Mouse (Mus musculus) heart, postnatal 14 days (tissue): Measurements from ENCODE around the gene Rab37. TPM values are rescaled to one million over a fixed set of nuclear protein-coding genes. Genes with fewer than 3 reads are reported as not detected.

Experiments
- DNase-seq, 2 experiments: peaks; one replicate each; pipeline ENCODE4 v3.0.0; 2021 to 2022
- intact Hi-C: fragments of 180-260 bp; cut with DNase I; formaldehyde crosslinking; loops from one replicate; pipeline ENCODE4 v1.15.1; 2025
- total RNA-seq, 2 experiments: library from RNA; stranded (reverse); gene quantifications; 2 replicates each; pipeline ENCODE4 v1.2.3; 2021

Rab37 gene
- total RNA-seq, 2 experiments from 2014 or later = 1.00 to 1.3 TPM

DNA sequence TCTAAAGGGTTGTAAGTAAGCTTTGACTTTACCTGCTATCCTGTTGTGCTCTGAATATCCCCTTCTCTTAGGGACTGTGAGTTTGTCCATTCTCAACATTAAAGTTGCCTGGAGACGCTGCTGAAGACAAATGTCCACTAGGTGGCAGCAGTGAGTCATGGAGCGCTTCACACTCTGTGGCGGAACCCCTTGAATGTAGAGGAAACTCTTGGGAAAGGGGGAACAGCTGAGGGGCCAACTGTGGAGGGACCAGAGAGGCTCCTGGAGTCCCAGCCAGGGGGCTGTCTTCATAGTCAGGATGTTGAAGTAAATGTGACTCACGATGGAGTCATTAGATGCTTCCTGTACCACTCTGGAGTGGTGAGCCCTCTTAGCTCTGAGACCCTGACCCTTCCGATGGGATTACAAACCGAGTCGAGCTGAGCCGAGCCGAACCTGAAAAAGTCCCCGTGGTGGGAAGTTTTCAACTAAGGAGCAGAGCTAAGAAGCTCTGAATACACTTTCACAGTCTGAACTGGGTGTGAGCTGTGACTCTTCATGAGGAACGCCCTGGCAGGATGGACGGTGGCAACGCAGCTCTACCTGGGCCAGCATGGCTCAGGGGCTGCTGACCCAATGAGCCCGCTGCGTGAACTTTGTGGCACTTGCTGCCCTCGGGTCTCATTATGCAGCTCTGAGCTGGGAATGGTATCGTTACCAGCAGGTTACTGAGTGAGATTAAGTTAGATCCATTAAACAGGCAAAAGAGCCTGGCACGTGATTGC, 7.7 kb upstream of the Rab37 start:
- intact Hi-C loops = loop anchor here (1.0 to 5.0 kb wide), 2 partner anchors 70 to 184 kb away; partner anchors contain the start of gene Grin2c
- DNase-seq = peak; percentile 75 to 88

DNA sequence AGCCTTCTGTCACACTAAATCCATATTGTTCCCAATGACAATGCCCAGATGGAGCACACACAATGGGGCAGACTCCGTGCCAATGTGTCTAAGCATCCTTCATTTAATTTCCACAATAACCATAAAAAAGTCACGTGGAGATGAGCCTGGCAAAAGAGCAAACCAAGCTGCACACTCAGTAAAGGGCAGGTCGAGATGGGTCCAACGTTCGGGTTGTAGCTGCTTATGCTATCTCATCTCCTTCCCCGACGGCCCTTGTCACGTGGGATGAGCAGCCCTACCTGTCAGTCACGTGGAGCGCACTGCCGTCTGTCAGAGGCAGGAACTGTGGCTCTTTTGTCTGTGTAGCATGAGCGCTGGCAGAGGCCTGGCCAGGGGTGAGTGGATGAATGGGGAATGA, 6.6 kb upstream of the Rab37 start:
- intact Hi-C loops = loop anchor here (5.0 kb wide), 1 partner anchor 183 kb away; the partner anchor contains the start of gene Grin2c
- DNase-seq = no peak

DNA sequence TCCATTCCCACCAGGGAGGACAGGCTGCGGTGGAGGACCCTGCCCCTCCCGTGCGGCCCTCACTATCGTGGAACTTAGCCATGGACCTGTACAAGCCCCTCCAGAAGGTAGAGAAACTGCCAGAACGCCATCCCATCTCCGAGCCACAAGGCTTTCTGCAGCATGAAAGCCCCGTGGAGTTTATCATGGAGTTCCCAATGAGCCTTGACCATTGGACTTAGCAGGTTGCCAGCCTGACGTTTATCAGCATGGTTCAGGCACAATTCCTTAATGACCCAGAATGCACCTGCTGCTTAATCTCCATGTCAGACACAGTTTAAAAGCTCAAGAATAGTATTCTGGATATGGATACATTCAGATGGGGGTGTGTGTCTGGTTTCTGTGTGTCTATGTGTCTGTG, 6.2 kb upstream of the Rab37 start:
- intact Hi-C loops = no loop called here
- DNase-seq = no peak

DNA sequence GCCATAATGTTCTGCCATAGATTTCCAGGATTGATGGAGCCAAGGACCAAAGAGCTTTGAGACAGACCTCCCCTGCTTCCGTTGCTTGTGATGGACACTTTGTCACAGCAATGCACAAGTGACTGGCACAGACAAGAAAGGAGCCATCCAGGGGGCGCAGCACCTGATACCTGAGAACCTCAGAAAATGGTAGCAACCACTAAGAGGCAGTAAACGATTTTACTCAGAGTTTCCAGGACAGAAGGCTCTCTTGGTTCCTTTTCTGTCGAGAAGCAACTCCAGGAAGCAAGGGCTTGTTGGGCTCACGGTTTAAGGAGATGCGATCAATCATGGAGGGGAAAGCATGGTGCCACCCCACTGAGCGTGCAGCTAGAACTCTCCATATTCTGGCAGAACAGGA, 5.0 kb upstream of the Rab37 start:
- no peak for DNase-seq
- intact Hi-C loops = no loop called here

DNA sequence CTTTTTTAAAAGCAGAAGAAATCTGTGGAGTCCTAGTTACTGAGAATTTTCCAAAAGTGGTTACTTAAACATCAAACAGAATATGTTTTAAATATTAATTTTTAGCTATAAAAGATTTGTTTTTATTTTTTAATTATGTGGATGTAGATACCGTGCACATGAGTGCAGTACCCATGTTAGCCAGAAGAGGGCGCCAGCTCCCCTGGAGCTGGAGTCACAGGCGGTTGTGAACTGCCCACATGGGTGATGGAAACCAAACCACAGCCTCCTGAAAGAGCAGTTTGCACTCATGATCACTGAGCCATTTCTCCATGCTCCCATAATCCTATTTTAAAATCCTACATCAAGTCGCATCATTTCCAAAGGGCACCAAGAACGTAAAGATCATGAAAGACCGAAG, 1.4 kb upstream of the Rab37 start:
- intact Hi-C loops = no loop called here
- no peak for DNase-seq

GRCm38 (mm10) chr11:115092140-115092539, 909 bp downstream of the Rab37 start:
- no peak for DNase-seq
- intact Hi-C loops = no loop called here

GRCm38 (mm10) chr11:115098203-115098932, 7.1 kb downstream of the Rab37 start:
- DNase-seq = peak in 1 of 2 experiments; percentile 24

DNA sequence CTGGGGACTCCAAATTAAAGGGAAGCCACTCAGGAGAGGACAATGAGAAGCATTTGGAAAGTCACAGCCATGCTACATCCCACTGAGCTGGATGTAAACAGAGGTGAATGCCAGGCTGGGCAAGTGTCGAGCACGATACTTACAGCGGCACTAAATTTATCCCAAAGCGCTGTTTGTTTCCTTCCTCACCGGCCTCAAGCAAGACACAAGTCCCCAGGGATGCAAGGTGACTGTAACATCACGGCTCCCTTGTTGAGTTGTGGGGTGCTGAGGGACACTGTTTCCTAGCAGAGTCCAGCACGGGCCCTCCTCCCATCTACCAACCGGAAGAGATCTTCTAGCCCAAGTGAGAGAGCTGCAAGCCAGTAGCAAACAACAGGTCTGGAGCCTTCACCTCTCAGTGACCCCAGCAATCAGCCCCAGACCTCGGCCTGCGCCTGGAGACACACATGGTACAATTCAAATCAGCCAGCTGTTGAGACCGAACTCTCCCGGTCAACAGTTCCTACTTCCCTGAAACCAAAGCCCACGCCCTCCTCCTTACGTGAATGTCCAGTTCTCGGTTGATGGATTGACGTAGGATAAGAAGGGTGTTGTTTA, 8.1 kb downstream of the Rab37 start:
- DNase-seq = no peak
- intact Hi-C loops = no loop called here

More at GRCm38 (mm10) chr11:115098203-115098932, 7.1 kb downstream of the Rab37 start:
- intact Hi-C loops = no loop called here

GRCm38 (mm10) chr11:115100032-115100621, 8.9 kb downstream of the Rab37 start:
- DNase-seq = no peak
- intact Hi-C loops = no loop called here

DNA sequence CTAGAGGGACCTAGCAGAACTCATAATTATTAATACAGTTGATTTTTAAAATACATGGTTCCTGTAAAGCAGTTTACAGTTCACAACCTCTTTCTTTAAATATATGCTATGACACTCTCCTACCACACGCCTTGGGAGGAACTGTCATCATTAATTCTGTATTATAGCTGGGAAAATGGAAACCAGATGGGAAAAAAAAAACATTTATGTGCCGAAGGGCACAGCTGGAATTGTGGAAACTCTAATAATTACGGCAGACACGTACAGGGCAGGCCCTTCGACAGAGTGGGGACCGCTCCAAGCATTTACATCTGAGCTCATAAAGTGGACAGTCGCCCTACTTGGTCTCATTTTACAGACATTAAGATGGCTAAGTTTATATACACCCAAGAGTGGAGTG, 9.5 kb downstream of the Rab37 start:
- DNase-seq = no peak
- intact Hi-C loops = no loop called here

GRCm38 (mm10) chr11:115101615-115102051, 10.4 kb downstream of the Rab37 start:
- intact Hi-C loops = no loop called here
- DNase-seq = no peak

GRCm38 (mm10) chr11:115102116-115102515, 10.9 kb downstream of the Rab37 start:
- intact Hi-C loops = no loop called here
- no peak for DNase-seq

- DNase-seq = no peak
- intact Hi-C loops = no loop called here
Observed at GRCm38 (mm10) chr11:115103470-115104413, 12.5 kb downstream of the Rab37 start.

DNA sequence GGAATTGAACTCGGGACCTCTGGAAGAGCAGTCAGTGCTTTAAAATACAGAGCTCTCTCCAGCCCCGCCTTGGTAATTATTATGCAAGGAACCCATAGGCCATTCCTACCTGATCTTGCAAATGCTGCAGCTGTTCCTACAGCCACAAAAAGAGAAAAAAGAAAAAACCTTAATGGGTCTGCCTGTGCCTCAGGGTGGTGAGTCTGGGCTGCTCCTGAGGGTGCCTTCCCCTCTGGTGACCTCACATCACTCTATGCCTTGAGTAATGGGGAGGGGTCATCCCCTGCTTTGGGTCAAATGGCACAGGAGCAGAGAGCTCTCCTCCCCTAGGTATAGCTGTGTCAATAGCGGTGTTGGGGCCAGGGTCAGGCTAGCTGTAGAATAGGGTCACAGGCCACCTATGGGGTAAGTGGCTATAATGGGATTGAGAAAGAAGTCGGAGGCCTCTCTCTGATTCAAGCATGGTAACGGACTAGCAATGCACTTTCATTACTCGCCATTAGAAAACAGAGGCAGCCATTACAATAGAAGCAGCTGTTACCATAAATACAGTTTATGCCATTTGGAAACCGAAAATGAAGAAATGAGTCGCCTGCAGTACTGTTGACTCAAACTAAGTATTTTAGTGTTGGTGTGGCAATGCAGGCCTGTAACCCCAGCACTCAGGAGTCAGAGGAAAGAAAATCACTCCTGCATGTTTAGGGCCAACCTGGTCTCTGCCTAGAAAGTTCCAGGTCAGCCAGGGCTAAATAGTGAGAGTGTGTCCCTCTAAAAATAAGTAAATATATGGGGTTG, 13.7 kb downstream of the Rab37 start:
- DNase-seq = no peak
- intact Hi-C loops = no loop called here

DNA sequence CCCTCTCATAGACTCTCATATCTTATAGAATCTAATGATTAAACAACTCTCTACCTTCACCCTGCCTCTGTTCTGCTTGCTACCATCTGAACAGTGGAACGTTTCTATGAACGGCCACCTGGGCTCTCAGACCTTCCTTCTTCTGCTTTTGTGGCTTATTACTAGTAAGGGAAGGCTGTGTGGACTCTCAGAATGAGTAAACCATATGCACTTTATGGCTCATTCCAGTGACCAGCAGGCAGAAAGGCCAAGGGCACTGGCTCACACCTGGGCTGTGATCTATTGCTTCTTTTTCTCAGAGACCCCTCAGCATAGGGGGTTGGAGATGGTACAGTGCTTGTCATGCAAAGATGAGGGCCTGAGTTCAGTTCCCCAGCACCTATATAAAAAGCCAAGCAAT, 15.4 kb downstream of the Rab37 start:
- intact Hi-C loops = no loop called here
- no peak for DNase-seq

GRCm38 (mm10) chr11:115107403-115107916, 16.2 kb downstream of the Rab37 start:
- DNase-seq = no peak
- intact Hi-C loops = no loop called here

GRCm38 (mm10) chr11:115108176-115108575, 16.9 kb downstream of the Rab37 start:
- intact Hi-C loops = no loop called here
- no peak for DNase-seq

- intact Hi-C loops = no loop called here
- DNase-seq = no peak
Observed at GRCm38 (mm10) chr11:115110271-115110670, 19.0 kb downstream of the Rab37 start.

DNA sequence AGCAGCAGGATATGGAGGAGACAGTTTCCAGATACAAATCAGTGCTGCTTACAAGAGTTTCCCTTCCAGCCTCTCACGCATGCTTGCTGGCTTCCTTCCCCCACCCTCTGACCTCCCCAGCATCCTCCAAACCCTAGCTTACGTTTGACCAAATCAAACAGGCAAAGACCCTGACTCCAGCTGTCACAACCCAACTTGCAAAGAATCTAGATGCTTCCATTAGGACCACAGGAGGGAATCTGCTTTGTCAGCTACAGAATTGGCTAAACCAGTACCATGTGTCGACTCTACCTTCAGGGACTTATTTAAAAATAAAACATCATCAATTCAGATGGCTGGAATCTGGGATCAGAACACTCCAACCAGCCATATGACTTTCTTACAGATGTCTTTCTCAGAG, 21.0 kb downstream of the Rab37 start:
- no peak for DNase-seq
- intact Hi-C loops = no loop called here
